Mouse (Mus musculus): ENCODE data around the gene Mras. TPM values are rescaled to one million over a fixed set of nuclear protein-coding genes. Genes with fewer than 3 reads are reported as not detected.

The Mras gene
- polyA plus RNA-seq, 1 experiment from 2014 or later = 14.2 TPM

DNA sequence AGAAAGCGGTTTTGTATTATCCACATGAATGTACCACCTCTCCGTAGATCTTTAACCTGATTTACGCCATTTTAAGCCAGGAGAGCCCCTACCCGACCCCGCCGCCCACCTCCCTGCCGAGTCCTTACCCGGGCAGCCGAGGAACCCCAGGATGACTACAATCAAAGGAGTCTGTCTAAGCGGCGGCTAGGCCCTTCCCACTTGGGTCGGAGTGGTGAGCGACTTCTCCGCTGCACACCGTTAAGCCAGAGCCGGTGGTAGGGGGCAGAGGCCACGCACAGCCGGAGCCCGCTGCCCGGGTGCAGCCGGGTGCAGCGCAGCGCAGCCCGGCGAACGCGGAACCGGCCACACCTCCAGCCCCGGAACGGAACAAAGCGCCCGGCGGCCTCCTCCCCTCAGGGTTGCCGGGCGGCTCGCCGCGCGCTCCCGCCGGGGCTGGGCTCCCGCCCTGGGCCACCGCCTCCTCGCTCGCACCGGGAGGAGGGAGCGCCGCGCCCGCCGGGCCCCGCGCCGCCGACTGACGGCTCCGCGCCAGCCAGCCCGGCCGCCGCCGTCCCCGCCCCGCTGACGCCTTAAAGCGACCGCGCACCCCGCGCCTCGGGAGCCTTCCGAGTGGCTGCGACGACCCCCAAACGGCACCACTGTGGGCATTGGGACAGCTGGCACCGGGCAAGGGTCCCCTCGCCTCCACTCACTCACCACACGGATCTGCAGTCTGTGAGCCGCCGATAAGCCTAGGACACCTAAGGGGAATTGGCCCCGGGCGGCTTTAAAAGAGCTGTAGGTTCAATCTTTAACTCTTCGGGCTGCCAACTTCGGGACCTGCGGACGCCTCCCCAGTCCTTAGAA, 775 bp downstream of the Mras start:
- H3K36me3 ChIP-seq (replicated peaks; ENCODE audit: control insufficient read depth, insufficient read depth, low read depth, low read length) = no peaks in the 10 kb centered on the region
- peak overlapping the region; percentile 83 for H3K4me3 ChIP-seq (ENCODE audit: low read depth, low read length)
- peak overlapping the region; percentile 91 for H3K4me2 ChIP-seq (ENCODE audit: low read depth, low read length)
- H3K9ac ChIP-seq (replicated peaks; ENCODE audit: low read length) = peak overlapping the region; percentile 91
- ATAC-seq (replicated peaks; ENCODE audit: insufficient number of reproducible peaks, low FRiP score, low TSS enrichment, low read depth) = peak; percentile 61
- H3K9me3 ChIP-seq (replicated peaks; ENCODE audit: control insufficient read depth, low read length) = no peaks in the 10 kb centered on the region
- H3K27ac ChIP-seq (replicated peaks; ENCODE audit: low read depth, low read length) = peak overlapping the region; percentile 20; the same call in 1 of the 2 replicates
- DNase-seq (ENCODE audit: low spot score) = peak; percentile 66
- under 1% methylated on average over 68 of the region's 86 CpGs for WGBS
- H3K27me3 ChIP-seq (ENCODE audit: control insufficient read depth, insufficient read depth, low read length) = peaks cover 9% of the 10 kb centered on the region
- peaks cover 6% of the 10 kb centered on the region for H3K4me1 ChIP-seq (ENCODE audit: control insufficient read depth, insufficient read depth, low read length)

- Histone ChIP-seq H3K4me2 (ENCODE audit: low read depth, low read length) (peak overlapping the region; percentile 91), H3K9me3 (replicated peaks; ENCODE audit: control insufficient read depth, low read length) (no peaks in the 10 kb centered on the region), H3K27ac (replicated peaks; ENCODE audit: low read depth, low read length) (0 out of 2 replicates have a peak overlapping the region, but pooled peaks have one; percentile 20), H3K4me3 (ENCODE audit: low read depth, low read length) (peak overlapping the region; percentile 83), H3K9ac (replicated peaks; ENCODE audit: low read length) (peak overlapping the region; percentile 91), H3K4me1 (ENCODE audit: control insufficient read depth, insufficient read depth, low read length) (peaks cover 6% of the 10 kb centered on the region), H3K27me3 (ENCODE audit: control insufficient read depth, insufficient read depth, low read length) (peaks cover 9% of the 10 kb centered on the region), H3K36me3 (replicated peaks; ENCODE audit: control insufficient read depth, insufficient read depth, low read depth, low read length) (no peaks in the 10 kb centered on the region)
- DNase-seq (ENCODE audit: low spot score) = peak; percentile 33
- 13% methylated on average over 16 of the region's 16 CpGs for WGBS
- ATAC-seq (replicated peaks; ENCODE audit: insufficient number of reproducible peaks, low FRiP score, low TSS enrichment, low read depth) = peak; percentile 37
These were observed 1.5 kb downstream of the Mras start for GRCm38 (mm10) chr9:99435619-99436181.

GRCm38 (mm10) chr9:99434892-99435618, 2.1 kb downstream of the Mras start:
- Histone ChIP-seq H3K9ac (replicated peaks; ENCODE audit: low read length) (peak overlapping the region; percentile 91), H3K4me1 (ENCODE audit: control insufficient read depth, insufficient read depth, low read length) (peaks cover 6% of the 10 kb centered on the region), H3K9me3 (replicated peaks; ENCODE audit: control insufficient read depth, low read length) (no peaks in the 10 kb centered on the region), H3K27me3 (ENCODE audit: control insufficient read depth, insufficient read depth, low read length) (peaks cover 9% of the 10 kb centered on the region), H3K4me2 (ENCODE audit: low read depth, low read length) (peak overlapping the region; percentile 91), H3K36me3 (replicated peaks; ENCODE audit: control insufficient read depth, insufficient read depth, low read depth, low read length) (no peaks in the 10 kb centered on the region), H3K4me3 (ENCODE audit: low read depth, low read length) (peak overlapping the region; percentile 83), H3K27ac (replicated peaks; ENCODE audit: low read depth, low read length) (no peak overlapping the region; the same call in 1 of the 2 replicates)
- DNase-seq (ENCODE audit: low spot score) (peak; percentile 61), ATAC-seq (replicated peaks; ENCODE audit: insufficient number of reproducible peaks, low FRiP score, low TSS enrichment, low read depth) (peak; percentile 46)
- WGBS = 23% methylated on average over 14 of the region's 14 CpGs

DNA sequence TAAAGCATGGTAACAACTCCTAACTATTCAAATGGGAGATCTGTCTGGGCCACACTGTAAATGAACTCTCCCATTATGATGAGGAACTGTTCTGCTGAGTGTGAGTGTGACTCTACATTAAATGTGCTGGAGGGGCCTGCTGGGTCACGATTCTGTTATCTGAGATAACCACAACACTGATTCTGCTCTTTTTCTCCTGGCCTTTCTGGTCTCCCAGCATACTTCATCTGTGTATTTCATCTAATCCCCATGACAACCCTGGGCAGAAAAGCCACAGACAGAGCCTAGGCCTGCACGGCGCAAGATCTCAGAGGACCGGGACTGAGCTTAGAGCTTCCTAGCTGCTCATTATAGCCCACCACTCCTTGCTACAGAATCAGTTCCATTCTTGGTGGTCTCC, 4.7 kb downstream of the Mras start:
- Histone ChIP-seq H3K27me3 (ENCODE audit: control insufficient read depth, insufficient read depth, low read length) (peaks cover 4% of the 10 kb centered on the region), H3K27ac (replicated peaks; ENCODE audit: low read depth, low read length) (no peak overlapping the region), H3K4me2 (ENCODE audit: low read depth, low read length) (no peak overlapping the region), H3K4me3 (ENCODE audit: low read depth, low read length) (no peak overlapping the region), H3K4me1 (ENCODE audit: control insufficient read depth, insufficient read depth, low read length) (peaks cover 6% of the 10 kb centered on the region), H3K9ac (replicated peaks; ENCODE audit: low read length) (no peak overlapping the region), H3K36me3 (replicated peaks; ENCODE audit: control insufficient read depth, insufficient read depth, low read depth, low read length) (no peaks in the 10 kb centered on the region), H3K9me3 (replicated peaks; ENCODE audit: control insufficient read depth, low read length) (no peaks in the 10 kb centered on the region)
- no peak for ATAC-seq (replicated peaks; ENCODE audit: insufficient number of reproducible peaks, low FRiP score, low TSS enrichment, low read depth)
- DNase-seq (ENCODE audit: low spot score) = no peak
- WGBS = 85% methylated on average over 4 of the region's 4 CpGs

DNA sequence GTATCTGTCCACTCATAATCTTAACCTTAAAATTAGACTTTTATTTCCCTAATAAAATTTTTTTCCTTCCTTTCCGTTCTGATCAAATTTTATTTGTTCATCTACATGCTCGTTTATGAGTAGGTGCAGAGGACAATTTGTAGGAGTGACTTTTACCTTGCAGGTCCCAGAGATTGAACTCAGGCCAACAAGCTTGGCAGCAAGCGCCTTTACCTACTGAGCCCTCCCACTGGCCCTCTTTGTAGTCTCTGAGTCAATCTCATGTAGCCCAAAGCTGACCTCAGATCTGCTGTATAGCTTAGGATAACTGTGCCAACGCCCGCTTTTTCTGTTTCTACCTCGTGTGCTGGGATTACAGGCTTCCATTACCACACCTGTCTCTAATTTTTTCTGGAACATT, 5.2 kb downstream of the Mras start:
- H3K4me3 ChIP-seq (ENCODE audit: low read depth, low read length) = no peak overlapping the region
- whole genome bisulfite sequencing = 81% methylated on average over 6 of the region's 6 CpGs
- no peak overlapping the region for H3K9ac ChIP-seq (replicated peaks; ENCODE audit: low read length)
- no peak for DNase-seq (ENCODE audit: low spot score)
- H3K9me3 ChIP-seq (replicated peaks; ENCODE audit: control insufficient read depth, low read length) = no peaks in the 10 kb centered on the region
- no peak overlapping the region for H3K4me2 ChIP-seq (ENCODE audit: low read depth, low read length)
- H3K4me1 ChIP-seq (ENCODE audit: control insufficient read depth, insufficient read depth, low read length) = peaks cover 6% of the 10 kb centered on the region
- no peaks in the 10 kb centered on the region for H3K36me3 ChIP-seq (replicated peaks; ENCODE audit: control insufficient read depth, insufficient read depth, low read depth, low read length)
- no peaks in the 10 kb centered on the region for H3K27me3 ChIP-seq (ENCODE audit: control insufficient read depth, insufficient read depth, low read length)
- H3K27ac ChIP-seq (replicated peaks; ENCODE audit: low read depth, low read length) = no peak overlapping the region
- ATAC-seq (replicated peaks; ENCODE audit: insufficient number of reproducible peaks, low FRiP score, low TSS enrichment, low read depth) = no peak

DNA sequence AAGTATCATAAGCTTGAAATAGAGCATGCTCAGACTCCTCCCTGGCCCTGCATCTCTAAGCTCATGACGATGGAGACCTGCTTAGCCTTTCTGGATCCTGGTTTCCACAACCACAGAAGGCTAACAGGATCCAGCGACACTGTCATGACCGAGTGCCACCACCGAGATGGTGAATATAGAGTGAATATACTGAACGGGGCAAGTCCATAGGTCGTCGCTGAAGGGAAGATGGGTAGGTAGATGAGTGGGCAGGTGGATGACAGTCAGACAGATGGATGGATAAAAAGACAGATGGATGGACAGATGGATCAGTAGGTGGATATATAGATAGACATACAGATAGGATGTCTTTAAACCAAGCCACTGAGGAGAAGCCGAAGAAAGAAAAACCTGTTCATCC, 5.8 kb downstream of the Mras start:
- Histone ChIP-seq H3K27me3 (ENCODE audit: control insufficient read depth, insufficient read depth, low read length) (no peaks in the 10 kb centered on the region), H3K9ac (replicated peaks; ENCODE audit: low read length) (no peak overlapping the region), H3K4me1 (ENCODE audit: control insufficient read depth, insufficient read depth, low read length) (peaks cover 6% of the 10 kb centered on the region), H3K9me3 (replicated peaks; ENCODE audit: control insufficient read depth, low read length) (no peaks in the 10 kb centered on the region), H3K36me3 (replicated peaks; ENCODE audit: control insufficient read depth, insufficient read depth, low read depth, low read length) (no peaks in the 10 kb centered on the region), H3K4me2 (ENCODE audit: low read depth, low read length) (no peak overlapping the region), H3K27ac (replicated peaks; ENCODE audit: low read depth, low read length) (no peak overlapping the region), H3K4me3 (ENCODE audit: low read depth, low read length) (no peak overlapping the region)
- WGBS = 87% methylated on average over 8 of the region's 8 CpGs
- no peak for ATAC-seq (replicated peaks; ENCODE audit: insufficient number of reproducible peaks, low FRiP score, low TSS enrichment, low read depth)
- DNase-seq (ENCODE audit: low spot score) = no peak

DNA sequence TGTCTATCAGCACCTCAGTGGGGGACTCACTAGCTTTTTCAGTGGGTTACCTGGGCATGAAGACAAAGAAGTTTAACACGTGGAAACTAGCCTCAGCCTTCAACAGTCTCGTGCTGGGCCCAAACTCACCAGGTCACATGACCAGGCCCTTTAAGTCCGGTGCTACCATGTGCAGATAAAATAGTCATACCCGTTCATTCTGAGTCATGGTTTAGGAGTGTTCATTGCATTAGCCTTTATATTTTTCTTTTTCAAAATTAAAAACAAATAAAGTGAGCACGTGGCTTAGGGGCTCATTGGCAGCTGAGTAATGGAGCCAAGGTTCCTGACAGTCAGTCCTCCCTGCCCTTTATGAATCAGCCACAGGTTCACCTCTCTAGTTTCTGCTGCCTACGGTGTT, 6.4 kb downstream of the Mras start:
- no peak overlapping the region for H3K9ac ChIP-seq (replicated peaks; ENCODE audit: low read length)
- H3K27ac ChIP-seq (replicated peaks; ENCODE audit: low read depth, low read length) = no peak overlapping the region
- WGBS = 81% methylated on average over 6 of the region's 6 CpGs
- no peaks in the 10 kb centered on the region for H3K27me3 ChIP-seq (ENCODE audit: control insufficient read depth, insufficient read depth, low read length)
- ATAC-seq (replicated peaks; ENCODE audit: insufficient number of reproducible peaks, low FRiP score, low TSS enrichment, low read depth) = no peak
- H3K9me3 ChIP-seq (replicated peaks; ENCODE audit: control insufficient read depth, low read length) = no peaks in the 10 kb centered on the region
- DNase-seq (ENCODE audit: low spot score) = no peak
- H3K36me3 ChIP-seq (replicated peaks; ENCODE audit: control insufficient read depth, insufficient read depth, low read depth, low read length) = no peaks in the 10 kb centered on the region
- no peak overlapping the region for H3K4me2 ChIP-seq (ENCODE audit: low read depth, low read length)
- H3K4me3 ChIP-seq (ENCODE audit: low read depth, low read length) = no peak overlapping the region
- H3K4me1 ChIP-seq (ENCODE audit: control insufficient read depth, insufficient read depth, low read length) = peaks cover 6% of the 10 kb centered on the region

Data from embryonic facial prominence, embryonic 11.5 days (tissue).